Mouse (Mus musculus) liver, embryonic 14.5 days (tissue): ENCODE data around the gene Zfand6.

Experiments used
- CTCF ChIP-seq: IDR thresholded peaks from 2 replicates; pipeline ENCODE4 v1.5.1; 2016; ENCODE audit warnings: antibody characterized with exemption, low read depth, control low read depth
- EP300 ChIP-seq: IDR thresholded peaks from 2 replicates; pipeline ENCODE4 v1.6.1; 2016; ENCODE audit warnings: antibody characterized with exemption, low read depth

GRCm38 (mm10) chr7:84604501-84604900, 85.3 kb downstream of the Zfand6 start:
- no peak for TF ChIP-seq CTCF
- no peak for TF ChIP-seq EP300
